Mouse (Mus musculus) small intestine, adult 2 months (tissue): ENCODE results near the gene Tmem132e.

Source experiments
- CTCF ChIP-seq: fragments of 200-500 bp; IDR thresholded peaks from 2 replicates; pipeline ENCODE4 v1.5.1; 2012; ENCODE audit warnings: low read depth, mild to moderate bottlenecking, control low read depth, inconsistent platforms, low read length, moderate library complexity, mixed read lengths; ENCODE audit not compliant: insufficient replicate concordance, insufficient read length; ENCODE audit errors: extremely low read depth
- POLR2A ChIP-seq: fragments of 200-500 bp; IDR thresholded peaks from 2 replicates; pipeline ENCODE4 v1.6.1; 2012; ENCODE audit warnings: low read depth, mild to moderate bottlenecking, control low read depth, inconsistent platforms, low read length, moderate library complexity

GRCm38 (mm10) chr11:82434832-82435182, 46.1 kb downstream of the Tmem132e start:
- TF ChIP-seq CTCF (no peak), POLR2A (no peak)
